Mouse (Mus musculus): ENCODE results near the gene Apon.

DNA sequence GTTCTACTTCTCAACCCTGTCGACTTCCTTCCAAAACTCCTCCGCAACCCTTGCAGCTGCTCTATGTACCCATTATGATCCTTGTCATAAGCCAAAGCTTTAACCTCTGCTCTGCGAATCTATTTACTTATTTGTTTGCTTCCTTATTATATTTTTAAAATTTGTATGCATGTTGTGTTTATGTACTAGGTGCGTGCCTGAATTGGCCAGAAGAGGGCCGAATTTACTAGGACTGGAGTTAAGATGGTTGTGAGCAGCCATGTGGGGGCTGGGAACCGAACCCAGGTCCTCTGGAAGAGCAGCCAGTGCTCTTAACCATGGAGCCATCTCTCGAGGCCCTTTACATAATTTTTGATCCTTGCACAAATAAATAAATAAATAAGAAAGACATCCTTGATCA, 17.0 kb downstream of the Apon start:
- TF ChIP-seq POLR2A (IDR thresholded peaks at IDR 0.05; ENCODE audit: extremely low read depth, insufficient read depth, low read length) (no peak), CTCF (IDR thresholded peaks at IDR 0.05; ENCODE audit: extremely low read depth, insufficient read depth, low read length) (no peak)
